Mouse (Mus musculus) small intestine, adult 2 months (tissue): ENCODE measurements around the gene Zfp408. TPM values are rescaled to one million over a fixed set of nuclear protein-coding genes. Genes with fewer than 3 reads are reported as not detected.

ENCODE experiments used
- H3K27ac ChIP-seq: fragments of 200-500 bp; 2 replicates; pipeline ENCODE4 v1.5.1; 2012; ENCODE audit warnings: low read depth, low read length, control low read depth, inconsistent platforms; ENCODE audit not compliant: insufficient read depth
- H3K27me3 ChIP-seq: fragments of 200-500 bp; 2 replicates; pipeline ENCODE4 v1.6.1; 2012; ENCODE audit warnings: mild to moderate bottlenecking, moderate library complexity, low read length, inconsistent platforms; ENCODE audit not compliant: control insufficient read depth, insufficient read depth
- H3K36me3 ChIP-seq: fragments of 200-500 bp; 2 replicates; pipeline ENCODE4 v1.6.1; 2012; ENCODE audit warnings: mild to moderate bottlenecking, low read length, control low read depth, inconsistent platforms; ENCODE audit not compliant: control insufficient read depth, insufficient read depth
- H3K4me1 ChIP-seq: fragments of 200-500 bp; 2 replicates; pipeline ENCODE4 v1.6.1; 2012; ENCODE audit warnings: low read length, inconsistent platforms, mixed read lengths; ENCODE audit not compliant: control insufficient read depth, insufficient read depth, insufficient read length
- H3K4me3 ChIP-seq: fragments of 200-500 bp; 2 replicates; pipeline ENCODE4 v1.5.1; 2012; ENCODE audit warnings: low read depth, mild to moderate bottlenecking, control low read depth, inconsistent platforms, low read length, moderate library complexity
- CTCF ChIP-seq: fragments of 200-500 bp; IDR thresholded peaks from 2 replicates; pipeline ENCODE4 v1.5.1; 2012; ENCODE audit warnings: low read depth, mild to moderate bottlenecking, control low read depth, inconsistent platforms, low read length, moderate library complexity, mixed read lengths; ENCODE audit not compliant: insufficient replicate concordance, insufficient read length; ENCODE audit errors: extremely low read depth
- POLR2A ChIP-seq: fragments of 200-500 bp; IDR thresholded peaks from 2 replicates; pipeline ENCODE4 v1.6.1; 2012; ENCODE audit warnings: low read depth, mild to moderate bottlenecking, control low read depth, inconsistent platforms, low read length, moderate library complexity
- WGBS: fragments of 180-500 bp; shearing (Covaris S2); methylation state at CpG from one replicate; pipeline ENCODE4 v1.1.7; 2018; 5-methylcytosine and 5-hydroxymethylcytosine counted together
- polyA plus RNA-seq: library from polyadenylated mRNA; depleted of rRNA; stranded (reverse); fragments of >200 nt; gene quantifications from 2 replicates; pipeline ENCODE4 v1.2.3, GENCODE M21; 2012

Gene Zfp408
- polyA plus RNA-seq, 1 experiment = 11.0 TPM

- Histone ChIP-seq H3K27ac (no peak overlapping the region), H3K27me3 (no peaks in the 10 kb centered on the region), H3K36me3 (peaks cover 39% of the 10 kb centered on the region), H3K4me3 (0 out of 2 replicates have a peak overlapping the region, but pooled peaks have one; percentile 15), H3K4me1 (peaks cover 26% of the 10 kb centered on the region)
- TF ChIP-seq POLR2A = no peak
- TF ChIP-seq CTCF = no peak
- WGBS = 66% methylated on average over 14 of the region's 14 CpGs
Observed at GRCm38 (mm10) chr2:91651458-91652258, 2.1 kb upstream of the Zfp408 start.

- Histone ChIP-seq H3K4me3 (peak overlapping the region; percentile 78), H3K36me3 (peaks cover 45% of the 10 kb centered on the region), H3K27ac (peak overlapping the region; percentile 83), H3K4me1 (peaks cover 17% of the 10 kb centered on the region), H3K27me3 (no peaks in the 10 kb centered on the region)
- TF ChIP-seq POLR2A = no peak
- TF ChIP-seq CTCF = no peak
- 3% methylated on average over 16 of the region's 16 CpGs for WGBS
Observed at GRCm38 (mm10) chr2:91650360-91650995, 887 bp upstream of the Zfp408 start.

GRCm38 (mm10) chr2:91649152-91649551, 439 bp downstream of the Zfp408 start:
- H3K27ac ChIP-seq = peak overlapping the region; percentile 81; the same call in 1 of the 2 replicates
- WGBS = 3% methylated on average over 15 of the region's 15 CpGs
- no peaks in the 10 kb centered on the region for H3K27me3 ChIP-seq
- H3K4me3 ChIP-seq = peak overlapping the region; percentile 78
- H3K36me3 ChIP-seq = peaks cover 47% of the 10 kb centered on the region
- TF ChIP-seq CTCF (no peak), POLR2A (no peak)
- peaks cover 6% of the 10 kb centered on the region for H3K4me1 ChIP-seq

- peaks cover 14% of the 10 kb centered on the region for H3K4me1 ChIP-seq
- H3K27me3 ChIP-seq = no peaks in the 10 kb centered on the region
- peaks cover 31% of the 10 kb centered on the region for H3K36me3 ChIP-seq
- H3K27ac ChIP-seq = no peak overlapping the region
- no peak overlapping the region for H3K4me3 ChIP-seq
- 34% methylated on average over 1 of the region's 1 CpGs for WGBS
- TF ChIP-seq POLR2A = no peak
- TF ChIP-seq CTCF = peak; percentile 60; the same call in 1 of the 2 replicates
Observed at GRCm38 (mm10) chr2:91646733-91647132, 2.9 kb downstream of the Zfp408 start.

- 90% methylated on average over 11 of the region's 11 CpGs for WGBS
Observed at GRCm38 (mm10) chr2:91645811-91646210, 3.8 kb downstream of the Zfp408 start.

GRCm38 (mm10) chr2:91645354-91645753, 4.2 kb downstream of the Zfp408 start:
- Histone ChIP-seq H3K4me1 (peaks cover 12% of the 10 kb centered on the region), H3K4me3 (no peak overlapping the region), H3K27me3 (no peaks in the 10 kb centered on the region), H3K36me3 (peaks cover 31% of the 10 kb centered on the region), H3K27ac (no peak overlapping the region)
- TF ChIP-seq POLR2A = no peak
- no peak for TF ChIP-seq CTCF
- 98% methylated on average over 15 of the region's 15 CpGs for WGBS

More at GRCm38 (mm10) chr2:91645811-91646210, 3.8 kb downstream of the Zfp408 start:
- Histone ChIP-seq H3K27me3 (no peaks in the 10 kb centered on the region), H3K36me3 (peaks cover 31% of the 10 kb centered on the region), H3K27ac (no peak overlapping the region), H3K4me1 (peaks cover 12% of the 10 kb centered on the region), H3K4me3 (no peak overlapping the region)
- TF ChIP-seq CTCF = no peak
- TF ChIP-seq POLR2A = no peak

GRCm38 (mm10) chr2:91644021-91644420, 5.6 kb downstream of the Zfp408 start:
- peaks cover 11% of the 10 kb centered on the region for H3K4me1 ChIP-seq
- TF ChIP-seq POLR2A (no peak), CTCF (no peak)
- no peak overlapping the region for H3K27ac ChIP-seq
- no peaks in the 10 kb centered on the region for H3K27me3 ChIP-seq
- H3K4me3 ChIP-seq = no peak overlapping the region
- peaks cover 31% of the 10 kb centered on the region for H3K36me3 ChIP-seq
- WGBS = 92% methylated on average over 11 of the region's 11 CpGs
